Mouse (Mus musculus) thymus, postnatal 25 days (tissue): Measurements from ENCODE around the gene Hunk.

Source experiments
- DNase-seq: peaks from one replicate; pipeline ENCODE4 v3.0.0; 2022

Gene Hunk

DNA sequence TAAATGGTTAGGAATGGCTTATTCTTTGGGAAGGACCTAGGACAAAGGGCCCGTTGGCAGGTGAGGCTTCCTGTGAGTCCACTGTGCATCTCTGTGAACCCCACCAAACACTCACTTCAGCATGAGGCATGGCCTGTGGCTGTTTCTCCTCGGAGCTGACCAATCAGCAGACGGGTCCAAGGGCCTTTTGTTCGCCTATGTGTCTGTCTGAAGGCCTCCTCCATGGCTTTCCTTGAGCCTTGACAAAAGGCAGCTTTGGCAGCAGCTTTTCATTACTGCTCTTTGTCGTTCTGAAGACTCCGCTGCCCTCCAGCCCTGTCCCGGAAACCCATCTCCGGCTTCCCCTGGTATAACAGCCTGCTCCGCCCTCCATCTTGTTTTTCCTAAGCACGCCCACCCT is 54.8 kb downstream of the Hunk start:
- no peak for DNase-seq

DNA sequence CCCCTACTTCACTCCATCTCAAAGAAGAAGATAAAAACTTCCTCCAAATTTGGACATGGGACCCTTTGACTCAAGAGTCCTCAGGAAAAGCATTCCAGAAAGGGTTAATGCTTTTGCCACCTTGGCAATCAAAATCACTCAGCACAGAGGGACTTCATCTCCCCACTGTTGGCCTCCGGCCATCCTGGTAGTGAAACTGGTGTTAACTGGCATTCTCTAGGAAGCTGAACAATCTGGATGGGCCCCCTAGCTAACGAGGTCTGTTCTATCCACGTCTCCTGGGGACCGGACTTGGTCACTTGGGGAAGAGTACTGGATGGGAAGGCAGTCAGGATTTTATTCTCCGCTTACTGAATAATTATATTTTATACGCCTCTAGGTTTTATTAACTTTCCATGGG is 57.2 kb downstream of the Hunk start:
- DNase-seq, result no peak

DNA sequence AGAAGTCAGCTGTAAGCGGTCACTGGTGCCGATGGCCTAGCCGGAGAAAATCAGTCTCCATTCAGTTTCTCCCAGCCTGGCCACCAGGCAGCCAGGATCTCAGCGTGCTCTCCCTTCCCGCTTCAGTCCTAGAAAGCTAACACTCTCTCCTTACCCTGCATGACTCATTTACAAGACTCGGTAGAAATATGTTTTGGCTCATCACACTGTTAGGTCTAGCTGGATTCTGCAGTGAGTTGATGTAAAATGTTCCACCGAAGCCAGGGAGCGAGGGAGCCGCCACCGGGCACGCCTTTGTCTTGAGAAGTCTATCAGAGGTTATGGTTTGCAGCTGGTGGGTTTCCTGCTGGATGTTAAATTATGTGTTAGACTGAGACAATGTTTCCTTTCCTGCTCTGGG is 67.4 kb downstream of the Hunk start:
- no peak for DNase-seq

DNA sequence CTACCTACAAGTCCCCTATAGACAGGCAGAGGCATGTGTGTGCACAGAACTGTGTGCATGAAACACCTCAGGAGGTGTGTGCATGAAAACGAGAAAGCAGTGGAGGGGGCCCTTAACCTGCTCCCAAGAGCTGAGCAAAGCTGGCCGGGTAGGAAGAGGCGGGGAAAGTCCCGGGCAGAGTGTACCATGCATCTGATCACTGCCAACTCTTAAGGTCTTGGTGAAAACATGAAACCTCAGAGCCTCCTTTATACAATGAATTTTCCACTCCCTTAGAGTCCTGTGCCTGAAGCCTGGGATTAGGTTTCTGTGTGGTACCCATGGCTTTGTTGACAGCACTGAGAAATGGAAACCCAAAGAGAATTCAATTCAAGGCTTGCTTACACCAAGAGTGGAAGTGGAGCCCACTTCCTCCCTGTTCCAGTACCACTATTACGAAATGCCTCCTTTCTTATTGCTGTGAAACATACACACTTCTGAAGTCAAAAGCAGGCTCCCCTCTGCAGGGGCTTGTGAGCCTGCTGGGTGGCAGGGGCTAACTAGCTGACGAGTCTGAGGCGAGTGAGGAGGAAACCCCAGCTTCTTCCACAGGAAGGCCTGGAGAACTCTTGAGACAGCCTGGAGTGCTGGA is 70.8 kb downstream of the Hunk start:
- DNase-seq, result no peak

DNA sequence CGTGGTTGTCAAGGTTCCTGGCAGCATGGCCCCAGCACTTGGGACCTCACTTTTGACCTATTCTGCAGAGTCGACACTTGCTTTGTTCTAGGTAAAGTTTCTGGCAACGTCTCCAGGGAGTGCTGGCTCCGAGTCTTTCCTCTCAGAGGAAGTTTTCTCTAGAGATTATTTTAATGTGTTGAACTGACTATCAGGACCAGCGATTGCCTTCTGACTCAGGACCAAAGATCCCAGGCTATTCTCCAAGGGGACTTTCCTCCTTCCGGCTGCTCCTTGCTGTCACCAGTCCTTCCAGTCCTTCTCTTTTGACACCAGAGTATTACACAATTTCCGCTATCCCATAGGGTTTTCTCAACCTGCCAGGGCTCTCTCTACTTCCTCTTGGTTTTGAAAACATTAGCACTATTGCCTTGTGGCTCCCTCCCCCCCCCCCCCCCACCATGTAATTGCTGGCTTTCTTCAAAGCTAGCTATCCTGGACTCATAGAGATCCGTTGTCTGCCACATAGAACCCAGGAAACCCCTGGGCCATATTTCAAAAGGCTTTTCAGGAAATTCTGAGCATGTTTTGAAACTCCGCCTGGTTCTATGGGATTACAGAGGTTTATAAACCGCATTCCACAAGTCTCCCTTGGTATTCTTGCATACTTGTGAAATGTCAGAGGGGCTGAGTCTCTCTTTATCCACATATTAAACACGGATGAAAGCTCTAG is 73.2 kb downstream of the Hunk start:
- no peak for DNase-seq

DNA sequence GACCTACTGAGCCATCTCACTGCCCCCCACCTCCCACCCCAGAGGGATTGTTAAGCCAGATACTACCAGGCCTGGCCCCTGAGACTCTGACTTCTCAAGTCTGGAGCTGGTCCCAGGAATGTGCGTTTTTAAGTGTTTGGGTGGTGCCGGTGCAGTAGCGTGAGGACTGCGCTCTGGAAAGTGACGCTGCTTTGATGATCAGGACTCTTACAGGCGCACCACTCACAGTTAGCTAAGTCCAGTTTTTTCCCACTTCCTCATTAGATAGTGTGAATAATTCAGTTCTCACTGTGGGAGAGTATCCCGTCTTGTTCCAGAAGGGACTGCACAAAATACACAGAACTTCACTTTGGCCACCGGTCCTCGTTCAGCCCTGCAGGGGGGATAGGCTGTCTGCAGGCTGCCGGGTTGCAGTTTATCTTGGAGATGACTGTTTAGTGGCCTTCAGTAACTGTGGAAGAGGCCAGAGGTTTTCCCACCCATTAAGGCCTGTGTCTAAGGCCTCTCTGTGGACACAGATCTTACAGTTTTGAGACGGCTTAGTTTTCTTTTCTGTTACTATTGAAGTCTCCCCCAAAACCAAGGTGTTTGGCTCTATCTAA is 75.6 kb downstream of the Hunk start:
- DNase-seq, result no peak

DNA sequence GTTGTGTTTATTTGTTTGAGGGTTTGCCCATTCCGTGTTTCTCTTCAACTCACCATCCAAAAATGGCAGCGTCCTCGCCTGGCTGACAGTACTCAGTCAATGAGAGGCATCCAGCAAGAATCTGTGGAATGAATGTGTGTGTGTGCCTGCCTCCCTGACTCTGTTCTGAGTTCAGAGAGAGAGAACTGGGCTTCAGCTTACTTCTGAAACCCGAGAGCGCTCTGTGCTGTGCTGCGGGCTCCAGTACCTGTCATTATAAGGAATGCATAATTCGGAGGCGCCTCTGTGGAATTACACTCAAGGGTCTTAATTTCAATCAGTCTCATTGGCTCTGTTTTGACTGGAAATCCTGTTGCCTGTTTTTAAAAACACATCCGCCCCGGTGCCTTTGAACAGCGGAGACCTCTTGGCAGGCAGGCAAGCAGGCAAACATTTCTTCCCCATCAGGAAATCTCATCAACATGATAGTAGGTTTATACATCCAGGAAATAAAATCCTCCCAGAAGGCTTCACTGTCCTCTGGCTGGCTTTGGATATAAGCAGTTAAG is 77.0 kb downstream of the Hunk start:
- no peak for DNase-seq

DNA sequence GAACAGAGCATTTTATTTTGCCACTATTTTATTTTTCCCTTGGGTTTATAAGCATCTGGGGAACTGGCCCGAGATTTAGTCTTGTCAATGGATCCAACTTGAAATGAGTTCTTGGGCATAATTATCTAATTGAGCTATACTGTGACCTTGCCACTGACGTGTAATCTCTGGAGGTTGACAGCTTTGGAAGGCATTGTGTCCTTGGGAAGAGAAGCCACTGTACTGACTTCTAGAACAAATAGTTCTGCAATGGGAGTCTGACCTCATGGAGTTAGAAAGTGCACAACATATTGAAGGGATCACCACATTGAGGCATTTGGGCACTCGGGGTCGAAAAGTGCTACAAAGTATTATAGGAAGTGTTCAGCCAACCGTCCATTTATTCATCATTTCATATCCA is 79.3 kb downstream of the Hunk start:
- DNase-seq, result no peak

DNA sequence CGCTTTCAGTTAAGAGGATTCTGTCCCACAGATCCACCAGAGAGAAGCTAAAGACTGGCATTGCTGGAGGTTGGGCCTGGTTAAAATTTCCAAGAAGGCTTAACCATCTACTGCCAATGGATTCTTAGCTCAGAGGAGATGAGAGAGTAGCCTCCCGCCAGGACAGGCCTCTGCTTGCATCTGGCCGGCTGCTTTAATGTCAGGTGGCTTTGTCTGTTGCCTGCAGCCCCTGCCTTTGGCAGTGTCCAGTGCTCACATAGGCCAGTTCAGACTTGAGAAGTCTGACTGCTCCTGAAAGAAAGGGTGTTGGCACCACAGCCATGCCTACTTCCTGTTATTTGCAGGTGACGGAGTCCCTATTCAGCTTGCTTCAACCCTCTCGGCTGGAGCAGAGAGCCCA is 82.5 kb downstream of the Hunk start:
- DNase-seq, result no peak

DNA sequence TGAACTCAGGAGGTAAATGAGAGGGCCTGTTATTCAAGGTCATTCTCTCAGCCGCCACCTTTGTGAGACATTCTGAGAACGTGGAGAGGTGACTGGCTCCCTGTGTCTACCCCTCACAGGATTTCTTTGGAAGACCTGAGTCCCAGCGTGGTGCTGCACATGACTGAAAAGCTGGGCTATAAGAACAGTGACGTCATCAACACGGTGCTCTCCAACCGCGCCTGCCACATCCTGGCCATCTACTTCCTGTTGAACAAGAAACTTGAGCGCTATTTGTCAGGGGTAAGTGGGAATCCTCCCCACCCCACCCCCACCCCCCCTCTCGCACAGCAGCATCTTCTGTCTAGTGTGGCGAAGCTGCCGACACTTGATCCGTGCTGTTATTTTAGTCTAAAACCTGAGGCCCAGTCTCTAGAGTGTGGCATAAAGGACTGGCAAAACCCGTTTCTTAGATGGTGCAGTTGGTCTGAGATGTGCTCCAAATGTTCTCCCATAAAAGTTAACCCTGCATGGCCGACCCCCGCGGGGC is 90.0 kb downstream of the Hunk start:
- peak; percentile 27 for DNase-seq

DNA sequence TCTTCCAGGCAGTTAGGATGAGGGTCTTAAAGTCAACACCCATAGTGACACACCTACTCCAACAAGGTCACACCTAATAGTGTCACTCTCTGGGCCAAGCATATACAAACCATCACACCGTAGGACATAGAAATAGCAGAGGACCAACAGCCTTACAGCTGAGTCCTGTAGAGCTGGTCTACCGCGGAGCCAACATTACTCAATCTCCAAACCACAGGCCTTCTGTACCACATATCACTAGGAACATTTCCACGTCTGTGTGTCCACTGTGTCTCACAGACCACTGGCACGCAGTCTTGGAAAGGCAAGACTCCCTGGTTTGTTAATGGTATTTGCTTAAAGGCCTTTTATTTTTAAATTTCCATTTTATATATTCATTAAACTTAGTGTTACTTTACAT is 95.8 kb downstream of the Hunk start:
- DNase-seq, result no peak

DNA sequence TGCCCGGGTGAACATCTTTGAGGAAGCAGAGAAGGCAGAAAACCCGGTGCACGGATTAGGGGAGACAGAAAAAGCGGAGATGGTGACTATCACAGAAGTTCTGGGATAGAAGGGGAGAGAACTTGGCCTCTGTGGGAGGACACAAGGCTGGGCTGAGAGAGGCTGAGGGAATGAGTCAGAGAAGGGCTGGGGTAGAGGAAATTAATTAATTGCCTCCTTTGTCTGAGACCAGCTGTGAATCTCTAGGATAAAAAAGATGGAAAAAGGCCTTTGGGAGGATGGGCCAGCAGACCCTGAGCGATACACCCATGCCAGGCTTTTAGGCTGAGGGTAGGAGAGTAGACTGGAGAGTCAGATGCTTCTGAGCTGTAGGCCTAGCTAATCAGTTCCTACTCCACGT is 97.5 kb downstream of the Hunk start:
- no peak for DNase-seq

DNA sequence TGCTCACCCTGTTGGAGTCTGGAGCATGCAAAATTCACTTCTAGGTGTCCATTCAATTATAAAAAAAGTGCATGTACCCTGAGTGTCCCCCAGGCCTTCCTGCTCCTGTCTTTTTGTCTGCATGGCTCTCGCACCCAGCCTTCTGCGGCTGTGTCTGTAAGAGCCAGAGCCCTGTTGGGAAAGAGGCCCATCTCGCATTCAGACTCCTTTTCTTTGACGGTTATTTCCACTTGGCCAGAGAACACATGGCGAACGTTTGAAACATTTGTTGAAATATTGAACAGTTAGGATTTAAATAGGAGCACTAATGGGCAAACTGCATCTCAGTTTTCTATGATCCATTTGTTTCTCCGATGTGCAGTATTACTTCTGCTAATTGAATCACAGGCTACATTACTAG is 99.3 kb downstream of the Hunk start:
- DNase-seq, result no peak

DNA sequence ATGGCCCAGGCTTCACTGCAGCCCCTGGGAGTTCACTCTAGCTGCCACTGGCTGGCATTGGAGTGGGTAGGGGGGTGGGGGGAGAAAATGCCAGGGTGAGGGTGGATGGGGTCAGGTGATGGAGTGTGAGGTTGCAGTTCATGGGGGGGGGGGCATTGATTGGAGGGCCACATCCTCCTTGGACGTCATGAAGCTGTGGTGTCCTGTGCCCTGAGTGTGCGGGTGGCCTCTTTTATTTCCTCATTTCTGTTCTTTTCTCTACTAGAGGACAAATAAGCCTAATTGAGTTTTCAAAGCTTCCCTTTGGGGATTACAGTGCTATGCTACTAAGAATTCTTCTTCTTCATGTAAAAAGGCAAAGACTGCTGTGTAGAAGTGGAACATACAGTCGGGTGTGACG is 99.8 kb downstream of the Hunk start:
- no peak for DNase-seq

DNA sequence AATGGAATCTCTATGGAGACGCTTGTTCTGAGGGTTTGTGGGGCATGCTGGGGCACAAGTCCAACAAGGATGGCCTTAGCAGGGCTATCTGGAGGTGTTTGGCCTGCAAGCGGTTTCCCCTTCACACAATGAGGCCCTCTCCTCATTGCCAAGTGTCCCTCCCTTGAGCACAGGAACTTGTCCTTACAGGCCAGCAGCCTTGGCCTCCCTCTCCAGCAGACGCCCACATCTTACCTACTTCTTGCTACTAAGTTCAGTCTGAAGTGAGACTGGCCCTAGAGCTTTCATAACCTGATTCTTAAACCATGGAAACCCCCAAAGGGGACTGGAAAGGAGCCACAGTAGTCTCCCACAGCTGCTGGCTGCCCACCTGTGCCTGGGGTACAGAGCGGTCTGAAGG is 104.3 kb downstream of the Hunk start:
- DNase-seq, result no peak

DNA sequence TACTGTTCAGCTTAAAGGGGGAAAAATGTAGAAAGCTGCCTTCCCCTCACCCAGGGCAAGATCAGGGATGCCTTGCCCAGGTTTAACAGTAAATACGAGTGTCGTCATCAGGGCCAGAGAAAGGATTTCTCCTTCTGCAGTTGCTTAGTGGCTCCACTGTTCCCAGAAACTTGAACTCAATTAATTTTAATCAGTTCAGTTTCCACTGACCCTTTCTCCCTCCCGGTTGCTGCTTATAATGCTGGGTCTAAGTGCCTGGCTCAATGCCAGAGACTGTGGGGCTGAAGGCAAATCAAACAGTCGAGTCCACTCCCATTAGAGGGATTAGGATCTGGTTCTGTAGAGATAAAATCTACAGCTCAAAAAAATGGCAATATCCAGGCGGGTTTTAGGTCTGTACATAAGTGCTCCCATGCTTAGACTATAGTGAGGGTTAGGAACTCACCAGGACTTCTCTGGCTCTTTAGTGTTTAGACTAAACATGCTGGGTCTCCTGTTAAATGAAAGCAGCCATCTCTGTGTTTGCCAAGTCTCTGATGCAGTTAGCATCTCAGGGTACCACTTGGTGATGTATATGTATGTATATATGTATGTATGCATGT is 106.2 kb downstream of the Hunk start:
- no peak for DNase-seq

DNA sequence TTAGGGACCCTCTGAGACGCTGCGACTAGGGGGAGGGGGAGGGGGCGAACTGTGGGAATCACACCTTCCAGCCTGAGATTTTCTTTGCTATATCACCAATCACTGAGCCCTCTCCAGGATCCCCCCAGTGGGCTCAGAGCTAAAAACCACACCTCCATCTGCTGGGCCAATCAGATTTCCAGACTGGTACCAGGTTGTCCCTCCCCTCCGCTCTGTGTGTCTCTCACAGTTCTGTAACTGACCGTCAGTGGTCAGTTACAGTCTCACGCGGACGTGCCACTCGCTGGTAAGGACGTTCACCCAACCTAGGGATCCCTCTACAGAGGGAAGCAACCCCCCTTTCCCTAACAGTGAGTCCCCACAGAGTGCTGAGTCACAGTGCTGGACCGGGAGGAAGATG is 111.1 kb downstream of the Hunk start:
- no peak for DNase-seq

DNA sequence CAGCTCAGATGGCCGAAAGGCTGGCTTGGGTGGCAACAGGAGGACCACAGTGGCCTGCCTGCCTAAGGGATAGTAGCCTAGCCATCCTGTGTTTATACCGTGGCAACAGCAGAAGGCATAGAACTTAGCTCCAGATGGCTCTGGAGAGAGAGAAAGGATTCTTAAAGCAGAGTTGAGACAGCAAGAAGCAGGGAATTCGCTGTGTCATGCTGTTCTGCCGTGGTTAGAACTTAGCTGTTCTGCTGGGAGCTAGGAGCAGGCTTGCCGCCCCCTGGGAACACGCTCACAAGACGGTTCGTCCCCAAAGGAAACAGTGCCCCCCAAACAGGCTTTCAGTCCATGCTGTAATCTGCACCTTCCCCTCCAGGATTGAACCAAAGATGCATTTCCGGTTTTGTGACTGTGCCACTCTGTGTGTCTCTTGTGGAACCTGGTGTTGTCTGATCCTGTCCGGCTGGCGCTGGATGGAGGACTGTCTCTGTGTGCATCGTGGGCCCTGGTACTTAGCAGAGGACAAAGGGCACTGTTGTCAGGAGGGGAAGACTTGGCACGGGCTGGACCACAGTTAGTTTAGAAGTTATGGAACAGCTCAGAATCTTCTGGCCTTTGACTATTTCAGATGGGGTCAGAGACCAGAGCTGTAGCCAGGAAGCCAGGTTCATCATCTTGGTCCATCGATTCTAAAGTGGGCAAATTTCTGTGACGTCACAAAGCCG is 112.1 kb downstream of the Hunk start:
- no peak for DNase-seq

DNA sequence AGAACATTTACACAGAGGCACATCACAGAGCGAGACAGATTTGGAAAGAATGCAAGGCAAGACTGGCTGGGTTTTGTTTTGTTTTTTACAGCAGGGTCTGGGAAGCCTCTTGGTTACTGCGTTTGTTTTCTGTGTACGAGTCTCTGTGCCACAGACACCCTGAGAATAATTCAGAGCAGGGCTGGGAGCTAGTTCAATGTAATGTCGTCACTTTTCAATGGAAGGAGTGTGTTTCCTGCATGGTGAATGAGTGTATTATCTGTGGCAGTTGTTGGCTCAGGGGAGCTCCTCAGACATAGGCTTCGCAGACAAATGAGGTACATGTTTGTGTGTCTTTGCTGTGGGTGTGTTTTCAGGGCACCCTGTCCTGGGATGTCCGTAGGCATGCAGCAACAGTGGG is 115.0 kb downstream of the Hunk start:
- DNase-seq, result no peak

DNA sequence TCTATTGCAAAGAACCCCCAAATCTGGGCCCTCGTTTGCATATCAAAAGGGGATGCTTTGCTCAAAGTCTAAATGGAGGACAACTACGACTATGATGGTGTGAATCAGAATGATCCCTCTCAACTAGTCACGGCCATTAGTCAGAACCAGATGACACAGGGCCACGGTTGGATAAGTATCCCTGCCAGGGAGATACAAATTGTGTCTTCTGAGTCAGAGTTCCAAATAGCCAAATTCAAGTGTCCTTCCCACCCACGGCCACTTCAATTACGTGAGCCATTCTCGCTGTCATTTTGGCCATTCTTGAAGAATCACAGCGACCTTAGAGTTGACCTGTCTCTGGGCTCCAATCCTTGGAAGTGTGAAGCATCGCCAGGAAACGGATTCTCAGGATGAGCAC is 119.4 kb downstream of the Hunk start:
- DNase-seq, result no peak

DNA sequence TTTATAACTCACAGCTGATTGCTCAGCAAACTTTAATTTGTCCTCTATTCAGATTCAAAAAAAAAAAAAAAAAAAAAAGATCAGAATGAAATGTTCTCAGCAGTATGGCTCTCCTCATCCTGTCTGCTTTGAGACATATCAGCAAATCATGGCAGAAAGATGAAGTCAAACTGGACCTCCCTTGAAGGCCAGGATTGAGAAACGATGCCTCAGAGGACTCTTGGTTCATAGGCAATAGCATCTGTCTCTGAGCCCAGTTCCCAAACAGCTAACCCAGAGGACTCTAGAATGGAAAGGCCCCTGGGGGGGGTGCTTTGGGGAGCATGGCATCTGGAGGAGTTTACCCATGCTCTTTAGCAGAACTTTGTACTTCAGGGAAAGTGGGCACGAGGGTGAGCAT is 119.9 kb downstream of the Hunk start:
- no peak for DNase-seq

DNA sequence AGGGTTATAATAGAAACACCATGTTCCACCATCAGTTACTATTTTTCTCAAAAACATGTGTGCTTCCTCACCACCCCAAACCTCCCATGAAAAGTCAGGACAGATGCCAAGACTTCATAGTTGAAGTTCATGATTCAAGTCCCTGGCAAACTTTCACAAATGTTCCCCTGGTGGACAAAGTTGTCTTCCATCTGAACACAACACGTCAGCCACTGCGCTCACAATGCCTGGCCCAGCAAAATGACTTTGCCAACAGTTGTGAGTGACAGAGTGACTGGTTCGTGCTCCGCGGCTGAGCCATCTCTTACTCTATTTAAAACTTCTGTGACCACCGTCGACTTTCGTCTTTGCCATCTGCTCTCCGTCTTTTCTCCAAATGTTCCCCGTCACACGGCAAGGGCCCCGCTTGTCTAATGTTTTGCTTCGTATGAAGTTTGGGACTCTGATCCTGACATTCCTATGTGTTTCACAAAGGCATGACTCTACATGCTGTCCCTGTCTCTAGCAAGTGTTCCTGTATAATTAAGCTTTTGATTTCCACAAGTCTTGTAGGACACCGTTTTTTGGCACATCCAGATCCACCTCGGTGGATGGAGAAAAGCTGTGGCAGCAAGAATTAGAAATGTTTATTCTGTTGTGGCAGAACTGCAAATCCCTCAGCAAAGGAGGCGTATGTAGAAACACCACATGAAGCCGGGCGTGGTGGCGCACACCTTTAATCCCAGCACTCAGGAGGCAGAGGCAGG is 125.9 kb downstream of the Hunk start:
- DNase-seq, result no peak
